8 mouse cellular contexts compared by ENCODE assay signal in the genomic region with DNA sequence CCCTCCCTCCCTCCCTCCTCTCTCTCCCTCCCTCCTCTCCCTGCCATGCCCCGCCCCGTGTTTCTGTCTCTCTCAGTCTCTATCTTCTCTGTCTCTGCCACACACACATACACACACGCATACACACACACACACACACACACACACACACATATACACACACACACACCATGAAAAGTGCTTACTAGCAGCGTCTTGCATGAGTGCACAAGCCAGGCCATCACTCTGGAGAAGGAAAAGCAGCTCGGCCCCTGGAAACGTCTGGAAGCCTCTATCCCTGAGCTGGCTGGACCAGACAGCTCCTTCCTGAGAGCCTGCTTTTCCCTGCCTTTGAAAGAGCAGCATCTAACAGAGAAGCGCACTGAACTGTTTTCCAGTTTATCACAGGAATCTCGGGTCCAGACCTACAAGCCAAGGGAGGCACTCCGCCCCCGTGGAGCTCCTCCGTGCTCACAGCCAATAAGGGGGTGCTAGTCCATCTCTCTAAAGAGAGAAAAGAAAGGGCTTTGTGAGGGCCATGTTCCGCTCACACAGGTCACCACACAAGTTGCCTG. TPM values are rescaled to one million over a fixed set of nuclear protein-coding genes. Genes with fewer than 3 reads are reported as not detected.
DNase-seq lines count a peak whose midpoint lies in the region; ATAC-seq lines count a peak whose summit lies in the region.

No protein-coding gene starts in this region.

- no peak overlapping the region for H3K4me3 ChIP-seq in forebrain, embryonic 12.5 days (replicated peaks)
- no peak overlapping the region for H3K4me3 ChIP-seq in forebrain, embryonic 13.5 days
- H3K4me3 ChIP-seq in embryonic facial prominence, embryonic 13.5 days: no peak overlapping the region
- H3K4me3 ChIP-seq in hindbrain, embryonic 16.5 days (ENCODE audit: low read length): no peak overlapping the region
- no peak overlapping the region for H3K4me3 ChIP-seq in liver, embryonic 11.5 days (ENCODE audit: low read depth, low read length)
- H3K4me3 ChIP-seq in neural tube, embryonic 15.5 days (replicated peaks): no peak overlapping the region

- H3K4me1 ChIP-seq in forebrain, embryonic 12.5 days: peaks cover 21% of the 10 kb centered on the region
- peaks cover 23% of the 10 kb centered on the region for H3K4me1 ChIP-seq in forebrain, embryonic 13.5 days
- peaks cover 26% of the 10 kb centered on the region for H3K4me1 ChIP-seq in embryonic facial prominence, embryonic 13.5 days
- peaks cover 15% of the 10 kb centered on the region for H3K4me1 ChIP-seq in hindbrain, embryonic 16.5 days (ENCODE audit: control insufficient read depth, insufficient read depth, low read depth, low read length)
- peaks cover 6% of the 10 kb centered on the region for H3K4me1 ChIP-seq in liver, embryonic 11.5 days (replicated peaks; ENCODE audit: control insufficient read depth, insufficient read depth, low read length)
- H3K4me1 ChIP-seq in neural tube, embryonic 15.5 days: peaks cover 13% of the 10 kb centered on the region

- DNase-seq in liver, embryonic 11.5 days (ENCODE audit: low spot score): no peak
- no peak for DNase-seq in frontal cortex, postnatal 36 days (ENCODE audit: low spot score in 2 of 2)

- 13% methylated on average over 11 of the region's 12 CpGs for WGBS in forebrain, embryonic 12.5 days
- WGBS in forebrain, embryonic 13.5 days: 15% methylated on average over 11 of the region's 12 CpGs
- 17% methylated on average over 12 of the region's 12 CpGs for WGBS in embryonic facial prominence, embryonic 13.5 days
- 16% methylated on average over 12 of the region's 12 CpGs for WGBS in hindbrain, embryonic 16.5 days
- 29% methylated on average over 11 of the region's 12 CpGs for WGBS in liver, embryonic 11.5 days
- 19% methylated on average over 11 of the region's 12 CpGs for WGBS in neural tube, embryonic 15.5 days

- ATAC-seq in forebrain, embryonic 12.5 days (ENCODE audit: low FRiP score): no peak
- ATAC-seq in forebrain, embryonic 13.5 days: no peak
- ATAC-seq in embryonic facial prominence, embryonic 13.5 days (ENCODE audit: insufficient number of reproducible peaks, insufficient read depth, low FRiP score, low TSS enrichment, low read depth): no peak
- ATAC-seq in hindbrain, embryonic 16.5 days: 0 out of 2 replicates have a peak, but pooled peaks have one; percentile 48
- no peak for ATAC-seq in liver, embryonic 11.5 days (replicated peaks; ENCODE audit: low FRiP score)
- ATAC-seq in neural tube, embryonic 15.5 days (ENCODE audit: low FRiP score): no peak; the same call in 1 of the 2 replicates
- no peak for ATAC-seq in frontal cortex, adult (ENCODE audit: low TSS enrichment)

- H3K27me3 ChIP-seq in forebrain, embryonic 12.5 days: peaks cover 39% of the 10 kb centered on the region
- H3K27me3 ChIP-seq in forebrain, embryonic 13.5 days: peaks cover 54% of the 10 kb centered on the region
- no peaks in the 10 kb centered on the region for H3K27me3 ChIP-seq in embryonic facial prominence, embryonic 13.5 days
- no peaks in the 10 kb centered on the region for H3K27me3 ChIP-seq in hindbrain, embryonic 16.5 days (replicated peaks; ENCODE audit: control insufficient read depth, insufficient read depth, low read length)
- no peaks in the 10 kb centered on the region for H3K27me3 ChIP-seq in liver, embryonic 11.5 days (replicated peaks; ENCODE audit: control insufficient read depth, insufficient read depth, low read length)
- H3K27me3 ChIP-seq in neural tube, embryonic 15.5 days (replicated peaks): no peaks in the 10 kb centered on the region

- peak overlapping the region; percentile 27; the same call in 1 of the 2 replicates for H3K4me2 ChIP-seq in forebrain, embryonic 12.5 days
- no peak overlapping the region for H3K4me2 ChIP-seq in forebrain, embryonic 13.5 days
- H3K4me2 ChIP-seq in embryonic facial prominence, embryonic 13.5 days: peak overlapping the region; percentile 50
- peak overlapping the region; percentile 36 for H3K4me2 ChIP-seq in hindbrain, embryonic 16.5 days (ENCODE audit: low read length)
- H3K4me2 ChIP-seq in liver, embryonic 11.5 days: peak overlapping the region; percentile 19
- peak overlapping the region; percentile 37 for H3K4me2 ChIP-seq in neural tube, embryonic 15.5 days

- peak overlapping the region; percentile 29; the same call in 1 of the 2 replicates for H3K9ac ChIP-seq in forebrain, embryonic 12.5 days
- H3K9ac ChIP-seq in forebrain, embryonic 13.5 days: no peak overlapping the region
- peak overlapping the region; percentile 44 for H3K9ac ChIP-seq in embryonic facial prominence, embryonic 13.5 days
- peak overlapping the region; percentile 38 for H3K9ac ChIP-seq in hindbrain, embryonic 16.5 days (ENCODE audit: low read depth, low read length)
- no peak overlapping the region for H3K9ac ChIP-seq in liver, embryonic 11.5 days (ENCODE audit: low read depth, low read length)
- no peak overlapping the region for H3K9ac ChIP-seq in neural tube, embryonic 15.5 days (replicated peaks)

- H3K9me3 ChIP-seq in forebrain, embryonic 12.5 days: no peaks in the 10 kb centered on the region
- no peaks in the 10 kb centered on the region for H3K9me3 ChIP-seq in forebrain, embryonic 13.5 days (replicated peaks)
- no peaks in the 10 kb centered on the region for H3K9me3 ChIP-seq in embryonic facial prominence, embryonic 13.5 days
- H3K9me3 ChIP-seq in hindbrain, embryonic 16.5 days (ENCODE audit: control insufficient read depth, low read length): no peaks in the 10 kb centered on the region
- no peaks in the 10 kb centered on the region for H3K9me3 ChIP-seq in liver, embryonic 11.5 days (ENCODE audit: control insufficient read depth, low read length)
- H3K9me3 ChIP-seq in neural tube, embryonic 15.5 days (replicated peaks): no peaks in the 10 kb centered on the region

- H3K27ac ChIP-seq in forebrain, embryonic 12.5 days: no peak overlapping the region
- H3K27ac ChIP-seq in forebrain, embryonic 13.5 days: no peak overlapping the region
- peak overlapping the region; percentile 78 for H3K27ac ChIP-seq in embryonic facial prominence, embryonic 13.5 days
- no peak overlapping the region for H3K27ac ChIP-seq in hindbrain, embryonic 16.5 days (ENCODE audit: low read depth, low read length)
- H3K27ac ChIP-seq in liver, embryonic 11.5 days (ENCODE audit: low read depth, low read length): no peak overlapping the region
- H3K27ac ChIP-seq in neural tube, embryonic 15.5 days (replicated peaks): no peak overlapping the region

- no peaks in the 10 kb centered on the region for H3K36me3 ChIP-seq in forebrain, embryonic 12.5 days (replicated peaks)
- H3K36me3 ChIP-seq in forebrain, embryonic 13.5 days (ENCODE audit: poor library complexity, severe bottlenecking): no peaks in the 10 kb centered on the region
- no peaks in the 10 kb centered on the region for H3K36me3 ChIP-seq in embryonic facial prominence, embryonic 13.5 days
- H3K36me3 ChIP-seq in hindbrain, embryonic 16.5 days (ENCODE audit: control insufficient read depth, insufficient read depth, low read length): no peaks in the 10 kb centered on the region
- no peaks in the 10 kb centered on the region for H3K36me3 ChIP-seq in liver, embryonic 11.5 days (ENCODE audit: control insufficient read depth, insufficient read depth, low read length)
- H3K36me3 ChIP-seq in neural tube, embryonic 15.5 days: no peaks in the 10 kb centered on the region

RNA-seq across cellular contexts. Expression of gene Arid1b, which starts 47.6 kb away (rescaled TPM):
- polyA plus RNA-seq in forebrain, embryonic 12.5 days (2016; fragmentation: Nextera tagmentation; extraction: Ambion mirVana): 17.4 and 17.7 TPM in 2 replicates
- polyA plus RNA-seq in forebrain, embryonic 13.5 days (2015; fragmentation: Nextera tagmentation; extraction: Ambion mirVana): 11.7 and 12.9 TPM in 2 replicates
- 13.0 and 14.1 TPM in 2 replicates for polyA plus RNA-seq in embryonic facial prominence, embryonic 13.5 days (2015; fragmentation: Nextera tagmentation; extraction: Ambion mirVana)
- 9.6 and 12.5 TPM in 2 replicates for polyA plus RNA-seq in hindbrain, embryonic 16.5 days (2015; fragmentation: Nextera tagmentation; extraction: Ambion mirVana)
- 8.1 and 9.1 TPM in 2 replicates for polyA plus RNA-seq in liver, embryonic 11.5 days (2014; fragmentation: Nextera tagmentation; extraction: Ambion mirVana)
- 12.5 and 13.5 TPM in 2 replicates for polyA plus RNA-seq in neural tube, embryonic 15.5 days (2015; fragmentation: Nextera tagmentation; extraction: Ambion mirVana)

Comparison
In these comparisons a context has a peak if more than half of its experiments do, and no peak if none do; other contexts are left out.
1. H3K9ac ChIP-seq: peak in forebrain, embryonic 12.5 days (single experiment), embryonic facial prominence, embryonic 13.5 days (single experiment) and hindbrain, embryonic 16.5 days (single experiment); none in forebrain, embryonic 13.5 days (single experiment), liver, embryonic 11.5 days (single experiment) and neural tube, embryonic 15.5 days (single experiment).